Mouse (Mus musculus) embryonic fibroblast, embryonic 13.5 days (primary cell): ENCODE measurements around the gene 2010003K11Rik.

Source experiments
- CTCF ChIP-seq: IDR thresholded peaks from 2 replicates; pipeline ENCODE4 v1.5.1; 2011; ENCODE audit warnings: mild to moderate bottlenecking, control low read depth, low read length, moderate library complexity, borderline replicate concordance; ENCODE audit not compliant: insufficient read depth
- POLR2A ChIP-seq: IDR thresholded peaks from 2 replicates; pipeline ENCODE4 v1.6.1; 2011; ENCODE audit warnings: low read depth, mild to moderate bottlenecking, control low read depth, low read length, moderate library complexity

DNA sequence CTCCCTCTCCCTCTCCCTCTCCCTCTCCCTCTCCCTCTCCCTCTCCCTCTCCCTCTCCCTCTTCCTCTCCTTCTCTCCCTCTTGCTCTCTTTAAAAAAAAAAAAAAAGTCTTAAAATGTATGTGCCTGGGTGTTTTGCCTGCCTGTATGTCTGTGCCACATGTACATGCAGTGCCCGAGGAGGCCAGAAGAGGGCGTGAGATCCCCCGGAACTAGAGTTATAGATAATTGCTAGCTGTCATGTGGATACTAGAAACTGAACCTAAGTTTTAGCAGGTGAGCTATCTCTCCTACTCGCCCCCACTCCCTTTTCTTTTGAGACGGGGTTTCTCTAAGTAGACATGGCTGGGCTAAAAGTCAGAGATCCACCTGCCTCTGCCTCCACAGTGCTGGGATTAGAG lies 30.0 kb downstream of the 2010003K11Rik start:
- no peak for TF ChIP-seq CTCF
- no peak for TF ChIP-seq POLR2A
